Mouse (Mus musculus) CH12.LX (cell line): ENCODE measurements around the gene Rnf141. TPM values are rescaled to one million over a fixed set of nuclear protein-coding genes. Genes with fewer than 3 reads are reported as not detected.

Source experiments
- DNase-seq: peaks from one replicate; pipeline ENCODE4 v3.0.0-alpha.2; 2013; ENCODE audit errors: extremely low read depth
- H3K27ac ChIP-seq: 2 replicates; pipeline ENCODE4 v1.5.1; 2012; ENCODE audit warnings: low read depth, mild to moderate bottlenecking, control low read depth, moderate library complexity; ENCODE audit not compliant: insufficient read depth
- H3K27me3 ChIP-seq: replicated peaks from 2 replicates; pipeline ENCODE3; 2012; ENCODE audit warnings: inconsistent platforms
- H3K36me3 ChIP-seq, 2 experiments: replicated peaks in 1 of 2; 2 replicates each; pipeline versions ENCODE3 to v1.6.1; 2012; ENCODE audit warnings: inconsistent platforms in 1 of 2, low read length in 1 of 2, mild to moderate bottlenecking in 1 of 2, mixed read lengths in 1 of 2, moderate library complexity in 1 of 2; ENCODE audit not compliant: control insufficient read depth in 1 of 2, insufficient read depth in 1 of 2
- H3K4me1 ChIP-seq, 2 experiments: 2 replicates each; pipeline ENCODE4 v1.6.1; 2012; ENCODE audit warnings: inconsistent platforms in 1 of 2, moderate library complexity in 1 of 2; ENCODE audit not compliant: insufficient read depth in 2 of 2, control insufficient read depth in 1 of 2
- H3K4me2 ChIP-seq: 2 replicates; pipeline ENCODE4 v1.6.1; 2012; ENCODE audit warnings: low read depth, mild to moderate bottlenecking, control low read depth; ENCODE audit not compliant: poor library complexity, insufficient read depth, severe bottlenecking
- H3K4me3 ChIP-seq, 3 experiments: fragments of 150-350 bp in 1 of 3; sonication (generic) in 1 of 3; replicated peaks in 1 of 3; 2 replicates each; pipeline versions ENCODE3 to v1.5.1; 2011 to 2012; ENCODE audit warnings: low read depth in 2 of 3, low read length in 2 of 3, mild to moderate bottlenecking in 2 of 3, moderate library complexity in 2 of 3, control low read depth in 1 of 3, improper control_type of control experiment in 1 of 3, inconsistent platforms in 1 of 3, mixed read lengths in 1 of 3; ENCODE audit not compliant: poor library complexity in 1 of 3
- H3K79me2 ChIP-seq: replicated peaks from 2 replicates; pipeline ENCODE4 v1.6.1; 2012; ENCODE audit warnings: mild to moderate bottlenecking, moderate library complexity; ENCODE audit not compliant: control insufficient read depth, poor library complexity, insufficient read depth, severe bottlenecking; ENCODE audit errors: extremely low read depth
- H3K9ac ChIP-seq: 2 replicates; pipeline ENCODE4 v1.6.1; 2012; ENCODE audit warnings: low read depth, mild to moderate bottlenecking, control low read depth, moderate library complexity; ENCODE audit not compliant: insufficient read depth
- H3K9me3 ChIP-seq: replicated peaks from 2 replicates; pipeline ENCODE3; 2012; ENCODE audit warnings: low read length, inconsistent platforms, mixed read lengths
- BHLHE40 ChIP-seq: IDR thresholded peaks from 2 replicates; pipeline ENCODE4 v1.6.1; 2011; ENCODE audit warnings: mild to moderate bottlenecking, low read depth, low read length, improper control_type of control experiment
- CHD1 ChIP-seq: IDR thresholded peaks from 2 replicates; pipeline ENCODE4 v1.6.1; 2012; ENCODE audit warnings: low read depth, low read length, improper control_type of control experiment, inconsistent platforms
- CTCF ChIP-seq, 2 experiments: IDR thresholded peaks in 1 of 2; conservative IDR thresholded peaks in 1 of 2; 2 replicates each; pipeline ENCODE4 v1.5.1; 2011 to 2012; ENCODE audit warnings: low read depth in 2 of 2, low read length in 2 of 2, improper control_type of control experiment in 1 of 2, inconsistent platforms in 1 of 2, mild to moderate bottlenecking in 1 of 2, moderate library complexity in 1 of 2
- E2F4 ChIP-seq: IDR thresholded peaks from 2 replicates; pipeline ENCODE4 v1.6.1; 2011; ENCODE audit warnings: low read depth, low read length, improper control_type of control experiment; ENCODE audit not compliant: insufficient replicate concordance
- EP300 ChIP-seq: IDR thresholded peaks from 2 replicates; pipeline ENCODE4 v1.6.1; 2011; ENCODE audit warnings: low read length, improper control_type of control experiment
- ETS1 ChIP-seq: conservative IDR thresholded peaks from 2 replicates; pipeline ENCODE4 v1.6.1; 2012; ENCODE audit warnings: low read depth, mild to moderate bottlenecking, inconsistent platforms, low read length, improper control_type of control experiment, moderate library complexity
- HCFC1 ChIP-seq: IDR thresholded peaks from 2 replicates; pipeline ENCODE4 v1.6.1; 2012; ENCODE audit warnings: low read depth, mild to moderate bottlenecking, inconsistent platforms, low read length, improper control_type of control experiment
- JUN ChIP-seq: IDR thresholded peaks from 2 replicates; pipeline ENCODE4 v1.6.1; 2011; ENCODE audit warnings: low read depth, mild to moderate bottlenecking, low read length, improper control_type of control experiment, moderate library complexity; ENCODE audit not compliant: insufficient read depth
- JUND ChIP-seq: conservative IDR thresholded peaks from 2 replicates; pipeline ENCODE4 v1.6.1; 2011; ENCODE audit warnings: low read depth, low read length, improper control_type of control experiment
- KAT2A ChIP-seq: IDR thresholded peaks from 2 replicates; pipeline ENCODE4 v1.6.1; 2012; ENCODE audit warnings: low read length, improper control_type of control experiment, inconsistent platforms; ENCODE audit not compliant: insufficient replicate concordance
- MAFK ChIP-seq: IDR thresholded peaks from 2 replicates; pipeline ENCODE4 v1.6.1; 2011; ENCODE audit warnings: low read length, improper control_type of control experiment; ENCODE audit not compliant: insufficient replicate concordance
- MAX ChIP-seq: IDR thresholded peaks from 2 replicates; pipeline ENCODE4 v1.6.1; 2011; ENCODE audit warnings: low read length, improper control_type of control experiment
- MAZ ChIP-seq: IDR thresholded peaks from 2 replicates; pipeline ENCODE4 v1.6.1; 2012; ENCODE audit warnings: low read depth, mild to moderate bottlenecking, inconsistent platforms, low read length, improper control_type of control experiment, moderate library complexity
- MEF2A ChIP-seq: IDR thresholded peaks from 2 replicates; pipeline ENCODE4 v1.6.1; 2014; ENCODE audit warnings: low read depth, mild to moderate bottlenecking, inconsistent platforms, low read length, improper control_type of control experiment, borderline replicate concordance
- MXI1 ChIP-seq: IDR thresholded peaks from 2 replicates; pipeline ENCODE4 v1.6.1; 2011; ENCODE audit warnings: mild to moderate bottlenecking, low read depth, low read length, improper control_type of control experiment
- PAX5 ChIP-seq: IDR thresholded peaks from 2 replicates; pipeline ENCODE4 v1.6.1; 2012; ENCODE audit warnings: low read length, inconsistent platforms, mixed read lengths
- RAD21 ChIP-seq: IDR thresholded peaks from 2 replicates; pipeline ENCODE4 v1.6.1; 2011; ENCODE audit warnings: low read depth, mild to moderate bottlenecking, low read length, improper control_type of control experiment, moderate library complexity
- SMC3 ChIP-seq: IDR thresholded peaks from 2 replicates; pipeline ENCODE4 v1.6.1; 2011; ENCODE audit warnings: low read depth, low read length, improper control_type of control experiment
- TBP ChIP-seq: conservative IDR thresholded peaks from 2 replicates; pipeline ENCODE4 v1.6.1; 2011; ENCODE audit warnings: low read depth, low read length, improper control_type of control experiment
- TCF12 ChIP-seq: IDR thresholded peaks from 2 replicates; pipeline ENCODE4 v1.6.1; 2014; ENCODE audit warnings: low read depth, mild to moderate bottlenecking, inconsistent platforms, low read length, improper control_type of control experiment
- UBTF ChIP-seq: IDR thresholded peaks from 2 replicates; pipeline ENCODE4 v1.6.1; 2012; ENCODE audit warnings: low read depth, mild to moderate bottlenecking, inconsistent platforms, low read length, improper control_type of control experiment, moderate library complexity
- USF2 ChIP-seq: conservative IDR thresholded peaks from 2 replicates; pipeline ENCODE4 v1.6.1; 2011; ENCODE audit warnings: low read depth, low read length, improper control_type of control experiment
- ZC3H11A ChIP-seq: IDR thresholded peaks from 2 replicates; pipeline ENCODE4 v1.6.1; 2012; ENCODE audit warnings: low read depth, mild to moderate bottlenecking, inconsistent platforms, low read length, improper control_type of control experiment
- ZMIZ1 ChIP-seq: IDR thresholded peaks from 2 replicates; pipeline ENCODE4 v1.6.1; 2012; ENCODE audit warnings: low read depth, mild to moderate bottlenecking, inconsistent platforms, low read length, improper control_type of control experiment
- ZNF384 ChIP-seq: IDR thresholded peaks from 2 replicates; pipeline ENCODE4 v1.6.1; 2012; ENCODE audit warnings: low read depth, low read length, improper control_type of control experiment, inconsistent platforms
- dilution Hi-C: fragments of 300-500 bp; cut with MboI; formaldehyde crosslinking; loops from 2 replicates; pipeline ENCODE4 v1.14.3; 2020; ENCODE audit warnings: low sequenced_read_pairs; ENCODE audit not compliant: extremely low pct_unique_long_range_greater_than_20kb, extremely low pct_ligation_motif_present
- in situ Hi-C: fragments of 300-500 bp; cut with MboI; formaldehyde crosslinking; loops from 3 replicates; pipeline ENCODE4 v1.14.3; 2019; ENCODE audit warnings: low sequenced_read_pairs, low pct_ligation_motif_present, low pct_unique_long_range_greater_than_20kb, mixed read lengths
- polyA plus RNA-seq: library from polyadenylated mRNA; unstranded; fragments of >175 nt; gene quantifications from 2 replicates; pipeline ENCODE4 v1.2.1, GENCODE M21; 2012; ENCODE audit warnings: low read depth; ENCODE audit not compliant: insufficient read length
- total RNA-seq, 2 experiments: library from RNA; depleted of rRNA; stranded (reverse); fragments of 300-350 nt in 1 of 2; fragments of >200 nt in 1 of 2; gene quantifications; 2 replicates each; pipeline ENCODE4 v1.2.3; 2012 to 2014

Rnf141 gene
- total and polyA plus RNA-seq, 3 experiments, result 16.1 to 21.5 (median 18.1) TPM

- Histone ChIP-seq H3K9me3 (no peaks in the 10 kb centered on the region), H3K27ac (no peak overlapping the region), H3K9ac (no peak overlapping the region), H3K36me3 (no peaks in the 10 kb centered on the region), H3K27me3 (no peaks in the 10 kb centered on the region), H3K79me2 (no peaks in the 10 kb centered on the region)
- in situ Hi-C loops, result no loop called here
- no peak for DNase-seq
- TF ChIP-seq CTCF (conservative IDR thresholded peaks at IDR 0.05 in 1 of 2, IDR thresholded peaks at IDR 0.05 in 1 of 2; ENCODE audit: low read depth in 2 of 2, low read length in 2 of 2) (no peak), E2F4 (no peak), HCFC1 (no peak), MXI1 (no peak), ZNF384 (no peak), BHLHE40 (no peak), JUND (no peak), ETS1 (no peak)
- TF ChIP-seq, all 38 proteins: peak for 0
- Histone ChIP-seq H3K4me1 (no peaks in the 10 kb centered on the region), H3K4me2 (no peak overlapping the region), H3K4me3 (no peak overlapping the region)
- dilution Hi-C loops, result no loop called here
Measured at GRCm38 (mm10) chr7:110866021-110866420, 21.8 kb upstream of the Rnf141 start.

- no peak overlapping the region for H3K27ac ChIP-seq
- H3K4me1 ChIP-seq, result no peaks in the 10 kb centered on the region
- H3K79me2 ChIP-seq, result no peaks in the 10 kb centered on the region
- in situ Hi-C loops (no loop called here), dilution Hi-C loops (no loop called here)
- H3K9ac ChIP-seq, result no peak overlapping the region
- no peaks in the 10 kb centered on the region for H3K36me3 ChIP-seq
- H3K4me2 ChIP-seq, result no peak overlapping the region
- H3K27me3 ChIP-seq, result no peaks in the 10 kb centered on the region
- no peak for DNase-seq
- H3K9me3 ChIP-seq, result no peaks in the 10 kb centered on the region
- TF ChIP-seq UBTF, result no peak
- no peak for TF ChIP-seq KAT2A
- TF ChIP-seq RAD21, result no peak
- no peak for TF ChIP-seq MEF2A
- TF ChIP-seq ETS1, result no peak
- no peak for TF ChIP-seq USF2
- no peak for TF ChIP-seq ZNF384
- TF ChIP-seq BHLHE40, result no peak
- TF ChIP-seq ZMIZ1, result no peak
- TF ChIP-seq MAX, result no peak
- TF ChIP-seq CHD1, result no peak
- no peak for TF ChIP-seq MAZ
- TF ChIP-seq TCF12, result no peak
- TF ChIP-seq TBP, result no peak
- no peak for TF ChIP-seq MAFK
- no peak for TF ChIP-seq SMC3
- TF ChIP-seq EP300, result no peak
- no peak for TF ChIP-seq PAX5
- no peak for TF ChIP-seq ZC3H11A
- no peak for TF ChIP-seq JUN
- no peak overlapping the region for H3K4me3 ChIP-seq
Measured at GRCm38 (mm10) chr7:110865570-110865969, 21.3 kb upstream of the Rnf141 start.
